Mouse (Mus musculus): ENCODE measurements around the gene Cd38.

The Cd38 gene

GRCm38 (mm10) chr5:43933269-43933668, 64.9 kb downstream of the Cd38 start:
- no peak for DNase-seq (ENCODE audit: low spot score in 2 of 2)

- peak; percentile 2 to 5 for DNase-seq (ENCODE audit: low spot score in 2 of 2)
Measured at GRCm38 (mm10) chr5:43947330-43947977, 79.1 kb downstream of the Cd38 start.

- DNase-seq (ENCODE audit: low spot score in 2 of 2): peak; percentile 17 to 46
Measured at GRCm38 (mm10) chr5:43948111-43948743, 79.9 kb downstream of the Cd38 start.

GRCm38 (mm10) chr5:43948748-43949275, 80.5 kb downstream of the Cd38 start:
- peak; percentile 4 for DNase-seq (ENCODE audit: low spot score in 2 of 2)

GRCm38 (mm10) chr5:43953241-43953640, 84.9 kb downstream of the Cd38 start:
- no peak for DNase-seq (ENCODE audit: low spot score in 2 of 2)

GRCm38 (mm10) chr5:43959884-43960440, 91.6 kb downstream of the Cd38 start:
- DNase-seq (ENCODE audit: low spot score in 2 of 2): no peak

GRCm38 (mm10) chr5:43961056-43961455, 92.7 kb downstream of the Cd38 start:
- DNase-seq (ENCODE audit: low spot score in 2 of 2): no peak

All from right cerebral cortex, adult 2 months (tissue).